Mouse (Mus musculus): Measurements from ENCODE around the gene Iba57. TPM values are rescaled to one million over a fixed set of nuclear protein-coding genes. Genes with fewer than 3 reads are reported as not detected.

The Iba57 gene
- polyA plus RNA-seq, 1 experiment from 2014 or later = 3.8 TPM

- Histone ChIP-seq H3K4me2 (replicated peaks) (peak overlapping the region; percentile 30), H3K9ac (no peak overlapping the region), H3K4me3 (no peak overlapping the region), H3K27me3 (peaks cover 32% of the 10 kb centered on the region), H3K4me1 (no peaks in the 10 kb centered on the region), H3K9me3 (no peaks in the 10 kb centered on the region), H3K27ac (no peak overlapping the region), H3K36me3 (no peaks in the 10 kb centered on the region)
- ATAC-seq (ENCODE audit: insufficient number of reproducible peaks, insufficient read depth, low FRiP score, low TSS enrichment) = 0 out of 2 replicates have a peak, but pooled peaks have one; percentile 28
- WGBS = 9% methylated on average over 14 of the region's 14 CpGs
Measured at GRCm38 (mm10) chr11:59141772-59142370, 21.7 kb downstream of the Iba57 start.

- 44% methylated on average over 19 of the region's 19 CpGs for WGBS
- no peak overlapping the region for H3K27ac ChIP-seq
- H3K27me3 ChIP-seq = peaks cover 63% of the 10 kb centered on the region
- H3K4me3 ChIP-seq = no peak overlapping the region
- 0 out of 2 replicates have a peak overlapping the region, but pooled peaks have one; percentile 9 for H3K9ac ChIP-seq
- H3K4me1 ChIP-seq = peaks cover 9% of the 10 kb centered on the region
- H3K36me3 ChIP-seq = no peaks in the 10 kb centered on the region
- H3K9me3 ChIP-seq = no peaks in the 10 kb centered on the region
- no peak overlapping the region for H3K4me2 ChIP-seq (replicated peaks)
- ATAC-seq (ENCODE audit: insufficient number of reproducible peaks, insufficient read depth, low FRiP score, low TSS enrichment) = no peak
Measured at GRCm38 (mm10) chr11:59138537-59139486, 24.7 kb downstream of the Iba57 start.

- H3K9ac ChIP-seq = no peak overlapping the region
- no peaks in the 10 kb centered on the region for H3K36me3 ChIP-seq
- ATAC-seq (ENCODE audit: insufficient number of reproducible peaks, insufficient read depth, low FRiP score, low TSS enrichment) = no peak
- no peak overlapping the region for H3K4me3 ChIP-seq
- WGBS = 56% methylated on average over 12 of the region's 12 CpGs
- peaks cover 79% of the 10 kb centered on the region for H3K27me3 ChIP-seq
- H3K4me1 ChIP-seq = peaks cover 9% of the 10 kb centered on the region
- no peak overlapping the region for H3K4me2 ChIP-seq (replicated peaks)
- no peak overlapping the region for H3K27ac ChIP-seq
- H3K9me3 ChIP-seq = no peaks in the 10 kb centered on the region
Measured at GRCm38 (mm10) chr11:59136994-59137706, 26.4 kb downstream of the Iba57 start.

GRCm38 (mm10) chr11:59135904-59136452 is 27.6 kb downstream of the Iba57 start, which contains the start of gene Obscn:
Gene Obscn, minus strand, starts transcription at chr11:59136402.
- Histone ChIP-seq H3K27ac (no peak within 1 kb of the TSS), H3K4me2 (replicated peaks) (peak within 1 kb of the TSS; percentile 44), H3K4me3 (peak within 1 kb of the TSS; percentile 23), H3K4me1 (peaks cover 9% of the 10 kb centered on the region), H3K36me3 (no peaks in the 10 kb centered on the region), H3K9ac (no peak within 1 kb of the TSS), H3K27me3 (peaks cover 85% of the 10 kb centered on the region), H3K9me3 (no peaks in the 10 kb centered on the region)
- WGBS = 15% methylated on average over 44 of the region's 44 CpGs
- no peak for ATAC-seq (ENCODE audit: insufficient number of reproducible peaks, insufficient read depth, low FRiP score, low TSS enrichment)

GRCm38 (mm10) chr11:59135051-59135820 is 28.3 kb downstream of the Iba57 start:
- Histone ChIP-seq H3K4me2 (replicated peaks) (peak overlapping the region; percentile 44), H3K27ac (no peak overlapping the region), H3K4me1 (peaks cover 9% of the 10 kb centered on the region), H3K9me3 (no peaks in the 10 kb centered on the region), H3K9ac (no peak overlapping the region), H3K36me3 (no peaks in the 10 kb centered on the region), H3K27me3 (peaks cover 83% of the 10 kb centered on the region), H3K4me3 (peak overlapping the region; percentile 23)
- no peak for ATAC-seq (ENCODE audit: insufficient number of reproducible peaks, insufficient read depth, low FRiP score, low TSS enrichment)
- 6% methylated on average over 55 of the region's 55 CpGs for WGBS

GRCm38 (mm10) chr11:59134373-59134997 is 29.1 kb downstream of the Iba57 start:
- Histone ChIP-seq H3K4me2 (replicated peaks) (peak overlapping the region; percentile 44; the same call in 1 of the 2 replicates), H3K9ac (no peak overlapping the region), H3K4me1 (peaks cover 9% of the 10 kb centered on the region), H3K9me3 (no peaks in the 10 kb centered on the region), H3K27me3 (peaks cover 82% of the 10 kb centered on the region), H3K4me3 (0 out of 2 replicates have a peak overlapping the region, but pooled peaks have one; percentile 23), H3K27ac (no peak overlapping the region), H3K36me3 (no peaks in the 10 kb centered on the region)
- no peak for ATAC-seq (ENCODE audit: insufficient number of reproducible peaks, insufficient read depth, low FRiP score, low TSS enrichment)
- 4% methylated on average over 34 of the region's 35 CpGs for WGBS

- Histone ChIP-seq H3K9ac (no peak overlapping the region), H3K4me3 (no peak overlapping the region), H3K4me1 (peaks cover 9% of the 10 kb centered on the region), H3K27ac (no peak overlapping the region), H3K27me3 (peaks cover 58% of the 10 kb centered on the region), H3K4me2 (replicated peaks) (no peak overlapping the region), H3K36me3 (no peaks in the 10 kb centered on the region), H3K9me3 (no peaks in the 10 kb centered on the region)
- WGBS = 95% methylated on average over 1 of the region's 3 CpGs
- ATAC-seq (ENCODE audit: insufficient number of reproducible peaks, insufficient read depth, low FRiP score, low TSS enrichment) = no peak
Measured at GRCm38 (mm10) chr11:59132065-59132464, 31.5 kb downstream of the Iba57 start.

- WGBS = 71% methylated on average over 18 of the region's 18 CpGs
- no peak for ATAC-seq (ENCODE audit: insufficient number of reproducible peaks, insufficient read depth, low FRiP score, low TSS enrichment)
- no peaks in the 10 kb centered on the region for H3K9me3 ChIP-seq
- H3K4me1 ChIP-seq = peaks cover 9% of the 10 kb centered on the region
- no peaks in the 10 kb centered on the region for H3K36me3 ChIP-seq
- no peak overlapping the region for H3K27ac ChIP-seq
- H3K9ac ChIP-seq = no peak overlapping the region
- H3K27me3 ChIP-seq = peaks cover 52% of the 10 kb centered on the region
- H3K4me2 ChIP-seq (replicated peaks) = no peak overlapping the region
- no peak overlapping the region for H3K4me3 ChIP-seq
Measured at GRCm38 (mm10) chr11:59131348-59131919, 32.1 kb downstream of the Iba57 start.

- H3K4me2 ChIP-seq (replicated peaks) = no peak overlapping the region
- H3K36me3 ChIP-seq = no peaks in the 10 kb centered on the region
- peaks cover 45% of the 10 kb centered on the region for H3K27me3 ChIP-seq
- H3K9ac ChIP-seq = no peak overlapping the region
- H3K27ac ChIP-seq = no peak overlapping the region
- peaks cover 5% of the 10 kb centered on the region for H3K4me1 ChIP-seq
- WGBS = 88% methylated on average over 9 of the region's 9 CpGs
- no peaks in the 10 kb centered on the region for H3K9me3 ChIP-seq
- H3K4me3 ChIP-seq = no peak overlapping the region
- no peak for ATAC-seq (ENCODE audit: insufficient number of reproducible peaks, insufficient read depth, low FRiP score, low TSS enrichment)
Measured at GRCm38 (mm10) chr11:59130782-59131181, 32.8 kb downstream of the Iba57 start.

GRCm38 (mm10) chr11:59105945-59106344 is 57.6 kb downstream of the Iba57 start:
- H3K4me3 ChIP-seq = no peak overlapping the region
- H3K36me3 ChIP-seq = no peaks in the 10 kb centered on the region
- H3K4me1 ChIP-seq = no peaks in the 10 kb centered on the region
- H3K9ac ChIP-seq = no peak overlapping the region
- no peak overlapping the region for H3K27ac ChIP-seq
- WGBS = 94% methylated on average over 5 of the region's 5 CpGs
- H3K27me3 ChIP-seq = no peaks in the 10 kb centered on the region
- H3K4me2 ChIP-seq (replicated peaks) = no peak overlapping the region
- ATAC-seq (ENCODE audit: insufficient number of reproducible peaks, insufficient read depth, low FRiP score, low TSS enrichment) = no peak
- no peaks in the 10 kb centered on the region for H3K9me3 ChIP-seq

All from embryonic facial prominence, embryonic 12.5 days (tissue).